Mouse (Mus musculus) heart, adult 2 months (tissue): ENCODE data around the gene Senp5. TPM values are rescaled to one million over a fixed set of nuclear protein-coding genes. Genes with fewer than 3 reads are reported as not detected.

Experiments used
- DNase-seq, 2 experiments: peaks; one replicate each; pipeline ENCODE4 v3.0.0; 2021
- H3K27ac ChIP-seq: fragments of 200-600 bp; 2 replicates; pipeline ENCODE4 v1.8.1; 2022
- H3K27me3 ChIP-seq: fragments of 200-500 bp; 2 replicates; pipeline ENCODE4 v1.6.1; 2012; ENCODE audit warnings: mild to moderate bottlenecking, low read length, inconsistent platforms, mixed read lengths; ENCODE audit not compliant: control insufficient read depth, insufficient read depth
- H3K36me3 ChIP-seq: fragments of 200-500 bp; 2 replicates; pipeline ENCODE4 v1.6.1; 2012; ENCODE audit warnings: low read length, inconsistent platforms; ENCODE audit not compliant: control insufficient read depth, insufficient read depth
- H3K4me1 ChIP-seq: fragments of 200-500 bp; 2 replicates; pipeline ENCODE4 v1.6.1; 2011; ENCODE audit warnings: low read length; ENCODE audit not compliant: control insufficient read depth, insufficient read depth
- H3K4me3 ChIP-seq: fragments of 200-600 bp; 2 replicates; pipeline ENCODE4 v1.8.1; 2022
- H3K79me2 ChIP-seq: fragments of 200-500 bp; replicated peaks from 2 replicates; pipeline ENCODE4 v1.6.1; 2012; ENCODE audit warnings: mild to moderate bottlenecking, inconsistent platforms, low read length, moderate library complexity, mixed read lengths; ENCODE audit not compliant: control insufficient read depth, insufficient read depth
- H3K9ac ChIP-seq: fragments of 200-500 bp; 2 replicates; pipeline ENCODE4 v1.6.1; 2012; ENCODE audit warnings: low read depth, mild to moderate bottlenecking, control low read depth, inconsistent platforms, low read length, mixed read lengths
- CTCF ChIP-seq: fragments of 200-600 bp; IDR thresholded peaks from 2 replicates; pipeline ENCODE4 v1.8.1; 2022; ENCODE audit warnings: antibody characterized with exemption, mild to moderate bottlenecking, moderate library complexity
- EP300 ChIP-seq: fragments of 200-500 bp; IDR thresholded peaks from 2 replicates; pipeline ENCODE4 v1.6.1; 2011; ENCODE audit warnings: low read depth, low read length, control low read depth; ENCODE audit not compliant: insufficient read depth
- POLR2A ChIP-seq: fragments of 200-500 bp; IDR thresholded peaks from 2 replicates; pipeline ENCODE4 v1.6.1; 2011; ENCODE audit warnings: mild to moderate bottlenecking, low read depth, low read length, control low read depth; ENCODE audit not compliant: insufficient read depth
- WGBS: fragments of 180-500 bp; shearing (Covaris S2); methylation state at CpG from one replicate; pipeline ENCODE4 v1.1.7; 2018; 5-methylcytosine and 5-hydroxymethylcytosine counted together
- intact Hi-C: fragments of 180-260 bp; cut with DNase I; formaldehyde crosslinking; loops from one replicate; pipeline ENCODE4 v1.15.1; 2025
- polyA plus RNA-seq: library from polyadenylated mRNA; depleted of rRNA; stranded (reverse); fragments of >200 nt; gene quantifications from 2 replicates; pipeline ENCODE4 v1.2.3, GENCODE M21; 2012
- total RNA-seq, 2 experiments: library from RNA; stranded (reverse); gene quantifications; 2 replicates each; pipeline ENCODE4 v1.2.3; 2021

The Senp5 gene
- total and polyA plus RNA-seq, 3 experiments = 3.5 to 12.8 (median 10.5) TPM

- H3K4me1 ChIP-seq = no peaks in the 10 kb centered on the region
- intact Hi-C loops = no loop called here
- DNase-seq = no peak
- no peak overlapping the region for H3K9ac ChIP-seq
- no peak overlapping the region for H3K27ac ChIP-seq
- no peak overlapping the region for H3K4me3 ChIP-seq
- H3K36me3 ChIP-seq = no peaks in the 10 kb centered on the region
- no peak for TF ChIP-seq CTCF
- no peak for TF ChIP-seq EP300
- TF ChIP-seq POLR2A = no peak
- no peaks in the 10 kb centered on the region for H3K79me2 ChIP-seq
- H3K27me3 ChIP-seq = peaks cover 3% of the 10 kb centered on the region; the same call in 1 of the 2 replicates
- 50% methylated on average over 6 of the region's 6 CpGs for WGBS
These were observed 64.2 kb downstream of the Senp5 start for GRCm38 (mm10) chr16:31938856-31939255.

- no peak for DNase-seq
- H3K36me3 ChIP-seq = no peaks in the 10 kb centered on the region
- TF ChIP-seq POLR2A (no peak), CTCF (0 out of 2 replicates have a peak, but pooled peaks have one; percentile 12)
- H3K9ac ChIP-seq = no peak overlapping the region
- no peaks in the 10 kb centered on the region for H3K4me1 ChIP-seq
- peaks cover 4% of the 10 kb centered on the region; the same call in 1 of the 2 replicates for H3K27me3 ChIP-seq
- intact Hi-C loops = no loop called here
- H3K27ac ChIP-seq = no peak overlapping the region
- H3K79me2 ChIP-seq = no peaks in the 10 kb centered on the region
- no peak overlapping the region for H3K4me3 ChIP-seq
- 80% methylated on average over 4 of the region's 4 CpGs for WGBS
These were observed 66.5 kb downstream of the Senp5 start for GRCm38 (mm10) chr16:31936568-31936967.

DNA sequence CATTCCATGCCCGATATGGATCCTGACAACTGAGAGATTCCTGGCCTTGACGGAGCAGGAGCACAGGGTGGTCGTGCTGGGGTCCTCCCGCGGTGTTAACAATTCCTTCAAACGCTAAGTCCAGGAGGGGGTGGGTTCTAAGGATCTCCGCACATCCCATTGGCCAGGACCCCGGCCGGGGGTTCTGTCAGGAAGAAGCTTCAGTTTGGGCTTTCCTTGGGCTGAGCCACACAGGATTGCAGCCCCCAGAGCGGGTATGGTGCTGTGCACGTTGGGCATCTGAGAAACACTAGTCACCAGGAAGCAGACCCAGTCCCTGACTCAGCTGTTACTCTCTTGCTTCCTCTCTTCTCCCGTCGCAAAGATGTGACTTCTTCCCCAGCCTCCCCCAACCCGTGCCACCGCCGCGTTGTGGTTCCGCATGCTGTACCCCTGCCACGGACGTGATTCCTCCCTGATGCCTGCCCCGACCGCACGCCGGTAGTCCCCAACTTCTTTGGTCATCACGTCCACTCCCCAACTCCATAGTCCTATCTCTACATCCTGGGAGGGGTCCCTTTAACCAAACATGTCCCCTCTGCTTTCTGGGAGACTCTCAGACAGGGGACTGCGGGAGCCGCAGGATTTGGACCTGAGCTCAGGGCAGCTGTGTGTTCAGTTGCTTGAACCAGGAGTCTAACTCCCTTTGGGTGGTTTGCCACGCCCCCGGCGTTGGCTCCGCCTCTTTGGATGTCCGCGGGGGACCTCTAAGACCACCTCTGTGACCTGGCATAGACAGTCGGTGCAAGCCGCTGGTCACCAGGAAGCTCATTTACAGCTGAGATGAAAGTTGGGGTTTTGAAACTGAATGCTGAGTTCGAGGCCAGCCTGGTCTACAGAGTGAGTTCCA, 67.8 kb downstream of the Senp5 start:
- Histone ChIP-seq H3K9ac (no peak overlapping the region), H3K27ac (no peak overlapping the region), H3K4me3 (no peak overlapping the region), H3K79me2 (no peaks in the 10 kb centered on the region), H3K4me1 (no peaks in the 10 kb centered on the region), H3K36me3 (no peaks in the 10 kb centered on the region), H3K27me3 (peaks cover 4% of the 10 kb centered on the region; the same call in 1 of the 2 replicates)
- intact Hi-C loops = no loop called here
- no peak for TF ChIP-seq POLR2A
- no peak for TF ChIP-seq CTCF
- no peak for TF ChIP-seq EP300
- peak; percentile 28 to 32 for DNase-seq
- WGBS = 10% methylated on average over 36 of the region's 36 CpGs

GRCm38 (mm10) chr16:31934550-31935010, 68.5 kb downstream of the Senp5 start:
- Histone ChIP-seq H3K4me1 (no peaks in the 10 kb centered on the region), H3K79me2 (no peaks in the 10 kb centered on the region), H3K9ac (no peak overlapping the region), H3K4me3 (peak overlapping the region; percentile 68; the same call in 1 of the 2 replicates), H3K27me3 (peaks cover 4% of the 10 kb centered on the region; the same call in 1 of the 2 replicates), H3K27ac (no peak overlapping the region), H3K36me3 (no peaks in the 10 kb centered on the region)
- DNase-seq = no peak
- intact Hi-C loops = no loop called here
- TF ChIP-seq CTCF (no peak), EP300 (no peak), POLR2A (no peak)
- WGBS = 50% methylated on average over 13 of the region's 13 CpGs

DNA sequence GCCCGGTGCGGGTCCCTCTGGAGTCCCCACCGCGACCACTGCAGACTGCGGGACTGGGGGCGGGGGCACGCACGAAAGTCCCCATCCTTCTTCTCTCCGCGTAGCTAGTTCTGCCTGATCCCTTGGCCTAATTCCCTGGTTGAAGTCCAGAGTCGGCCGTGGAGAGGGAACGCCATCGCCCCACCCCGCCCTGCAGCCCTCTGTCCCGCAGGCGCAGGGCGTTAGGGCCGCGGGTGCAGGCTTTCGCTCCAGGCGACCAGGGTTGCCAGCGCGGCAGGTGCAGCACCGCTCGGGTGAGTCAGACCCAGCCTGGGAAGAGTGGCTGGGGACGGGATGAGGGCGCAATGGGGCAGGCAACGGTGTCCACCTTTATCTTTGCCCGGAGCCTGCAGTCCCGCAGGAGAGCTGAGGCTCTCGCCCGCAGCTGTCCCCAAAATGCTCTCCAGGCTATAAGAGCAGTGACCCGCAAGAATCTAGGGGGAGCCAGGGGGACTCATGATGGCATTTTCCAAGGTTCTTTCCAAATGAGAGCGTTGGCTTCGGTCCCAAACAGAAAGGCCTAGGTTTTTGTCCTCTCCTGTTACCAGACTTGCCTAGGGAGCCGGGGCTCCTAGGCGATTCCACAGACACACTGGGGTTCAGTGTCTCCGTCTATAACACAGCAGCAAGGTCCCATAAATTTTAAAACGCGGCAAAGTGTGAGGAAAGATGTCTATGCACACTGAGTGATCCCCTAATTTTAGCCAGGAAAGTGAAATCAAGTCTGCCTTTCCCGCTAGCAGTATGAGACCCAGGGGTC, 69.1 kb downstream of the Senp5 start, which contains the start of gene Pigz:
TSS of gene Pigz (plus strand) at position 101 of the 799 bp plus-strand sequence.
- Histone ChIP-seq H3K27ac (peak within 1 kb of the TSS; percentile 73), H3K27me3 (peaks cover 4% of the 10 kb centered on the region; the same call in 1 of the 2 replicates), H3K4me3 (peak within 1 kb of the TSS; percentile 68), H3K9ac (peak within 1 kb of the TSS; percentile 80), H3K79me2 (no peaks in the 10 kb centered on the region), H3K4me1 (no peaks in the 10 kb centered on the region), H3K36me3 (no peaks in the 10 kb centered on the region)
- DNase-seq = peak; percentile 72 to 77
- intact Hi-C loops = no loop called here
- WGBS = 15% methylated on average over 42 of the region's 42 CpGs
- TF ChIP-seq EP300 (no peak), CTCF (no peak), POLR2A (no peak)
